Mouse (Mus musculus) intestine, postnatal 0 days (tissue): ENCODE data around the gene Gabpa. TPM values are rescaled to one million over a fixed set of nuclear protein-coding genes. Genes with fewer than 3 reads are reported as not detected.

Experiments
- ATAC-seq: fragments of 200-750 bp; cut with Nextera tagmentation; 2 replicates; pipeline ENCODE4 v1.8.0; 2017; ENCODE audit warnings: mild to moderate bottlenecking, moderate TSS enrichment, moderate library complexity
- H3K27ac ChIP-seq: fragments of 300-500 bp; sonication (generic); 2 replicates; pipeline ENCODE4 v1.5.1; 2014; ENCODE audit warnings: mild to moderate bottlenecking, low read depth, low read length, moderate library complexity
- H3K27me3 ChIP-seq: fragments of 300-500 bp; sonication (generic); replicated peaks from 2 replicates; pipeline ENCODE4 v1.6.1; 2014; ENCODE audit warnings: low read length, mixed read lengths; ENCODE audit not compliant: control insufficient read depth, insufficient read depth
- H3K36me3 ChIP-seq: fragments of 300-500 bp; sonication (generic); 2 replicates; pipeline ENCODE4 v1.6.1; 2014; ENCODE audit warnings: mild to moderate bottlenecking, moderate library complexity; ENCODE audit not compliant: control insufficient read depth, insufficient read depth
- H3K4me1 ChIP-seq: fragments of 300-500 bp; sonication (generic); replicated peaks from 2 replicates; pipeline ENCODE4 v1.6.1; 2014; ENCODE audit warnings: antibody characterized with exemption, low read length, mixed read lengths; ENCODE audit not compliant: control insufficient read depth, insufficient read depth
- H3K4me2 ChIP-seq: fragments of 300-500 bp; sonication (generic); replicated peaks from 2 replicates; pipeline ENCODE4 v1.6.1; 2014; ENCODE audit warnings: low read depth, mild to moderate bottlenecking, moderate library complexity
- H3K4me3 ChIP-seq: fragments of 300-500 bp; sonication (generic); 2 replicates; pipeline ENCODE4 v1.5.1; 2014; ENCODE audit warnings: low read depth, low read length
- H3K9ac ChIP-seq: fragments of 300-500 bp; sonication (generic); 2 replicates; pipeline ENCODE4 v1.6.1; 2014; ENCODE audit warnings: mild to moderate bottlenecking, low read depth, low read length
- H3K9me3 ChIP-seq: fragments of 300-500 bp; sonication (generic); 2 replicates; pipeline ENCODE4 v1.6.1; 2016; ENCODE audit warnings: mixed run types; ENCODE audit not compliant: control insufficient read depth
- CTCF ChIP-seq: sonication (generic); IDR thresholded peaks from 2 replicates; pipeline ENCODE4 v1.5.1; 2016; ENCODE audit warnings: low read depth, mild to moderate bottlenecking, control low read depth, antibody characterized with exemption, moderate library complexity
- WGBS: fragments of 180-500 bp; shearing (Covaris S2); extraction: QIAGEN DNeasy Blood & Tissue Kit; methylation state at CpG from one replicate; pipeline ENCODE4 v1.1.7; 2014; 5-methylcytosine and 5-hydroxymethylcytosine counted together
- polyA plus RNA-seq: library from polyadenylated mRNA; unstranded; fragments of >200 nt; fragmentation: Nextera tagmentation; extraction: Ambion mirVana; gene quantifications from 2 replicates; pipeline ENCODE4 v1.2.1, GENCODE M21; 2015

Gabpa gene
- polyA plus RNA-seq, 1 experiment from 2014 or later = 10.8 TPM

- no peak overlapping the region for H3K9ac ChIP-seq
- no peaks in the 10 kb centered on the region for H3K4me1 ChIP-seq
These were observed 40.4 kb downstream of the Gabpa start for GRCm38 (mm10) chr16:84875012-84875717.

GRCm38 (mm10) chr16:84875718-84876035, 41.0 kb downstream of the Gabpa start:
- Histone ChIP-seq H3K27me3 (no peaks in the 10 kb centered on the region), H3K9ac (no peak overlapping the region), H3K27ac (no peak overlapping the region), H3K4me1 (no peaks in the 10 kb centered on the region), H3K4me3 (no peak overlapping the region), H3K9me3 (no peaks in the 10 kb centered on the region), H3K4me2 (0 out of 2 replicates have a peak overlapping the region, but pooled peaks have one; percentile 52), H3K36me3 (no peaks in the 10 kb centered on the region)
- ATAC-seq = no peak
- no peak for TF ChIP-seq CTCF
- WGBS = 64% methylated on average over 7 of the region's 7 CpGs

More at GRCm38 (mm10) chr16:84875012-84875717, 40.4 kb downstream of the Gabpa start:
- 0 out of 2 replicates have a peak overlapping the region, but pooled peaks have one; percentile 1 for H3K4me3 ChIP-seq
- TF ChIP-seq CTCF = peak; percentile 38
- H3K27ac ChIP-seq = no peak overlapping the region
- H3K9me3 ChIP-seq = no peaks in the 10 kb centered on the region
- H3K36me3 ChIP-seq = no peaks in the 10 kb centered on the region
- H3K4me2 ChIP-seq = peak overlapping the region; percentile 52
- no peak for ATAC-seq
- 63% methylated on average over 24 of the region's 24 CpGs for WGBS
- no peaks in the 10 kb centered on the region for H3K27me3 ChIP-seq

- Histone ChIP-seq H3K4me1 (no peaks in the 10 kb centered on the region), H3K4me2 (0 out of 2 replicates have a peak overlapping the region, but pooled peaks have one; percentile 52), H3K36me3 (no peaks in the 10 kb centered on the region), H3K27ac (no peak overlapping the region), H3K9ac (no peak overlapping the region), H3K4me3 (no peak overlapping the region), H3K9me3 (no peaks in the 10 kb centered on the region), H3K27me3 (no peaks in the 10 kb centered on the region)
- WGBS = 62% methylated on average over 8 of the region's 8 CpGs
- no peak for ATAC-seq
- TF ChIP-seq CTCF = no peak
These were observed 41.4 kb downstream of the Gabpa start for GRCm38 (mm10) chr16:84876082-84876481.

GRCm38 (mm10) chr16:84879146-84879545, 44.4 kb downstream of the Gabpa start:
- no peaks in the 10 kb centered on the region for H3K27me3 ChIP-seq
- ATAC-seq = 0 out of 2 replicates have a peak, but pooled peaks have one; percentile 19
- TF ChIP-seq CTCF = peak; percentile 90
- no peaks in the 10 kb centered on the region for H3K36me3 ChIP-seq
- H3K27ac ChIP-seq = no peak overlapping the region
- H3K4me3 ChIP-seq = no peak overlapping the region
- H3K9ac ChIP-seq = no peak overlapping the region
- no peak overlapping the region for H3K4me2 ChIP-seq
- no peaks in the 10 kb centered on the region for H3K4me1 ChIP-seq
- H3K9me3 ChIP-seq = no peaks in the 10 kb centered on the region
- 20% methylated on average over 5 of the region's 5 CpGs for WGBS

GRCm38 (mm10) chr16:84881168-84881567, 46.4 kb downstream of the Gabpa start:
- ATAC-seq = no peak
- H3K4me2 ChIP-seq = no peak overlapping the region
- WGBS = 79% methylated on average over 9 of the region's 9 CpGs

GRCm38 (mm10) chr16:84881754-84882321, 47.1 kb downstream of the Gabpa start:
- 89% methylated on average over 7 of the region's 8 CpGs for WGBS
- Histone ChIP-seq H3K4me1 (no peaks in the 10 kb centered on the region), H3K9me3 (no peaks in the 10 kb centered on the region), H3K9ac (no peak overlapping the region), H3K4me2 (no peak overlapping the region), H3K27me3 (no peaks in the 10 kb centered on the region), H3K27ac (no peak overlapping the region), H3K4me3 (no peak overlapping the region), H3K36me3 (no peaks in the 10 kb centered on the region)
- no peak for ATAC-seq
- no peak for TF ChIP-seq CTCF

More at GRCm38 (mm10) chr16:84881168-84881567, 46.4 kb downstream of the Gabpa start:
- TF ChIP-seq CTCF = no peak
- H3K9me3 ChIP-seq = no peaks in the 10 kb centered on the region
- no peak overlapping the region for H3K9ac ChIP-seq
- no peak overlapping the region for H3K27ac ChIP-seq
- no peaks in the 10 kb centered on the region for H3K36me3 ChIP-seq
- no peaks in the 10 kb centered on the region for H3K4me1 ChIP-seq
- H3K4me3 ChIP-seq = no peak overlapping the region
- H3K27me3 ChIP-seq = no peaks in the 10 kb centered on the region
